Mouse (Mus musculus) lung, embryonic 16.5 days (tissue): Measurements from ENCODE around the gene Prkci. TPM values are rescaled to one million over a fixed set of nuclear protein-coding genes. Genes with fewer than 3 reads are reported as not detected.
A peak's percentile ranks its signal among the peaks of the same experiment; 100 is the strongest.

Source experiments
- ATAC-seq: fragments of 200-750 bp; cut with Nextera tagmentation; 2 replicates; pipeline ENCODE4 v1.8.0; 2017; ENCODE audit warnings: low read depth, mild to moderate bottlenecking, moderate library complexity
- H3K27ac ChIP-seq: fragments of 300-500 bp; sonication (generic); 2 replicates; pipeline ENCODE4 v1.5.1; 2014; ENCODE audit warnings: mild to moderate bottlenecking, control low read depth, low read length
- H3K27me3 ChIP-seq: fragments of 300-500 bp; sonication (generic); 2 replicates; pipeline ENCODE4 v1.6.1; 2014; ENCODE audit warnings: low read depth, low read length, mixed read lengths; ENCODE audit not compliant: control insufficient read depth, insufficient read depth
- H3K36me3 ChIP-seq: fragments of 300-500 bp; sonication (generic); 2 replicates; pipeline ENCODE4 v1.6.1; 2014; ENCODE audit warnings: low read length; ENCODE audit not compliant: control insufficient read depth, insufficient read depth
- H3K4me1 ChIP-seq: fragments of 300-500 bp; sonication (generic); replicated peaks from 2 replicates; pipeline ENCODE4 v1.6.1; 2014; ENCODE audit warnings: low read length, mixed read lengths; ENCODE audit not compliant: control insufficient read depth, insufficient read depth
- H3K4me2 ChIP-seq: fragments of 300-500 bp; sonication (generic); 2 replicates; pipeline ENCODE4 v1.6.1; 2014; ENCODE audit warnings: low read depth, low read length, control low read depth
- H3K4me3 ChIP-seq: fragments of 300-500 bp; sonication (generic); 2 replicates; pipeline ENCODE4 v1.5.1; 2014; ENCODE audit warnings: mild to moderate bottlenecking, low read length, control low read depth
- H3K9ac ChIP-seq: fragments of 300-500 bp; sonication (generic); 2 replicates; pipeline ENCODE4 v1.6.1; 2014; ENCODE audit warnings: low read length, control low read depth
- H3K9me3 ChIP-seq: fragments of 300-500 bp; sonication (generic); 2 replicates; pipeline ENCODE4 v1.6.1; 2016; ENCODE audit warnings: low read length; ENCODE audit not compliant: control insufficient read depth
- WGBS: fragments of 180-500 bp; shearing (Covaris S2); extraction: QIAGEN DNeasy Blood & Tissue Kit; methylation state at CpG from one replicate; pipeline ENCODE4 v1.1.7; 2014; 5-methylcytosine and 5-hydroxymethylcytosine counted together
- polyA plus RNA-seq: library from polyadenylated mRNA; unstranded; fragments of >200 nt; fragmentation: Nextera tagmentation; extraction: Ambion mirVana; gene quantifications from 2 replicates; pipeline ENCODE4 v1.2.1, GENCODE M21; 2015

Gene Prkci
- polyA plus RNA-seq, 1 experiment from 2014 or later = 53.2 TPM

DNA sequence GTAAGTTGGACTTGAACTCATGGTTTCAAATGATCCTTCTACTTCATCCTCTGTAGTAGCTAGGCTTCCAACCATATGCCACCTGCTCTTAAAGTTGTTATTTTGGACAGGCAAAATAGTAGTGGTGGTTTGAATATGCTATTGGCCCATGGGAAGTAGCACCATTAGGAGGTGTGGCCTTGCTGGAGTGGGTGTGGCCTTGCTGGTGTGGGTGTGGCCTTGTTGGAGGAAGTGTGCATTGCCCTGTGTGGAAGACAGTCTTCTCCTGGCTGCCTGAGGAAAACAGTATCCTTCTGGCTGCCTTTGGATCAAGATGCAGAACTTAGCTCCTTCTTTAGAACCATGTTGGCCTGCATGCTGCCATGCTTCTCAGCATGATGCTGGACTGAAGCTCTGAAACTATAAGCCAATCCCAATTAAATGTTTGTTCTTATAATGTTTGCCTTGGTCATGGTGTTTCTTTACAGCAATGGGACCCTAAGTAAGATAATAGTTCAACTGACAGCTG is 2.4 kb upstream of the Prkci start:
- no peak overlapping the region for H3K9ac ChIP-seq

DNA sequence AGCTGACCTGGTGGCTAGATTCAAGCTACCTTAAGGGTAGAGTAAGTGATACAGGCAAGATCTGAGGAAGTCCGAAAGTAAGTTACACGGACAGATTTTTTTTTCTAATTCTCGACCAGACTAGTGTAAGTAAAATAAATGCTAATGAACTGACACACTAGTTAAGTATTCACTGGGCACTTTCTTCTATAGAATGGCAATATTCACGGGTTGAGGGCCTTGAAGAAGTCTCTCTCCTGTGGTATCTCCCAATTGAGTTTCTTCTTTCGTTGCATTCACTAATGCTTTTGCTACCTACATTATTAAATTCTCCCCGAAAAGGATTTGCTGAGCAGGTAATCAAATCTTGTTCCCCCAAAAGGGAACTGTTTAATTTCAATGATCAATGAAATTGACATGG is 688 bp upstream of the Prkci start:
- Histone ChIP-seq H3K4me1 (peaks cover 20% of the 10 kb centered on the region), H3K4me2 (peak overlapping the region; percentile 52), H3K36me3 (no peaks in the 10 kb centered on the region), H3K27me3 (no peaks in the 10 kb centered on the region), H3K9ac (peak overlapping the region; percentile 61), H3K9me3 (no peaks in the 10 kb centered on the region; the same call in 1 of the 2 replicates), H3K27ac (no peak overlapping the region), H3K4me3 (peak overlapping the region; percentile 94)
- WGBS = 17% methylated on average over 6 of the region's 6 CpGs
- no peak for ATAC-seq

More for the DNA sequence above, 2.4 kb upstream of the Prkci start:
- no peaks in the 10 kb centered on the region for H3K27me3 ChIP-seq
- no peak overlapping the region for H3K27ac ChIP-seq
- no peak for ATAC-seq
- no peaks in the 10 kb centered on the region; the same call in 1 of the 2 replicates for H3K9me3 ChIP-seq
- H3K4me3 ChIP-seq = no peak overlapping the region
- H3K4me1 ChIP-seq = peaks cover 13% of the 10 kb centered on the region
- no peaks in the 10 kb centered on the region for H3K36me3 ChIP-seq
- H3K4me2 ChIP-seq = no peak overlapping the region

DNA sequence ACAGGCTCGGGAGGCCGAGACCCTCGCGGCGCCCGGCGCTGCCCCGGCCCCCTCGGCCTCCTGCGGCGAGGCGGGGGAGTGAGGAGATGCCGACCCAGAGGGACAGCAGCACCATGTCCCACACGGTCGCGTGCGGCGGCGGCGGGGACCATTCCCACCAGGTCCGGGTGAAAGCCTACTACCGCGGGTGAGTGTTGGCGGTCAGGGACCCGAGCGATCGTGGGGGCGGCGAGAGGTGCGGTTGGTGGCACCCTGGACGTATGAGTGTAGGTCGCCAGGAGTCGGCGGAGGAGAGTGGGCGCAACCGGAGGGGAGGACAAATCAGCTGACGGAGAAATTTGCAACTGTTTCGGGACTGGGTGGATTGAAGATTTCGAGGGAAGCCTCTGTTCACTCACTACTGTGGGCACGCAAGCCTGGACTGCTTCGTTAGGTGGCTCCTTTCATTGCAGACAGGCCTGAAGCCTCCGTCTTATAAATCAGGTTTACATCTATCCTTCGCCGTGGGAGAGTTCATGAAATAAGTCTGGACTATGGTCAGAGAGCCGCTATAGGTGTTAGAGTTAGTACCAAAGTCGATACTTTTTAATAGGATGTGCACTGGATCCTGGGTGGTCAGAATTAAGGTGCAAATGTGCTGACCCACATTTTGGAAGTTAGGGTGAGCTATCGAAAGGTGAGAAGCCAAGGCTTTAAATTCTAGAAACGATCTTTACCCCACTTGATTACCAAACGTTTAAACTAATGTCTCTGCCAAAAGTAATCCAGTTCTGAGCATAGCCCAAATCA is 546 bp downstream of the Prkci start:
- peak overlapping the region; percentile 97 for H3K9ac ChIP-seq
- peaks cover 24% of the 10 kb centered on the region for H3K4me1 ChIP-seq
- under 1% methylated on average over 44 of the region's 49 CpGs for WGBS
- no peaks in the 10 kb centered on the region for H3K27me3 ChIP-seq
- H3K9me3 ChIP-seq = no peaks in the 10 kb centered on the region; the same call in 1 of the 2 replicates
- H3K4me2 ChIP-seq = peak overlapping the region; percentile 63
- peak overlapping the region; percentile 83 for H3K27ac ChIP-seq
- no peaks in the 10 kb centered on the region for H3K36me3 ChIP-seq
- H3K4me3 ChIP-seq = peak overlapping the region; percentile 94
- peak; percentile 24 for ATAC-seq

DNA sequence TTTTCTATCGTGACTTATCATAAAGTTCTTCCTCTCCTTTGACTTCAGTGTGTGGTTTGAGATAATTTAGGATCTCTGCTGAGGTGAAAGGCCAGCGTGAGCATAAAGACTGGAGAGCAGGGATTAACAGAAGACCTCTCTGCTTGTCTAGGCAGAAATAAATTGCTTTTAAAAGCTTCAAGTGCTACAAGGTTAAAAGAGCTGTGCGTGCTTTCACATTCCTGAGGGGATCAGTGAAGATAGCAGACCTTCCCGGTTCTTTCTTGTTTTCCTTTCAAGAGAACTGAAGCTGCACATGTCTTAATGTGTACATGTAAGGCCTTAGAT is 1.1 kb downstream of the Prkci start:
- Histone ChIP-seq H3K9me3 (no peaks in the 10 kb centered on the region; the same call in 1 of the 2 replicates), H3K4me1 (peaks cover 26% of the 10 kb centered on the region), H3K4me2 (peak overlapping the region; percentile 63), H3K4me3 (peak overlapping the region; percentile 94), H3K9ac (peak overlapping the region; percentile 97), H3K27ac (peak overlapping the region; percentile 83; the same call in 1 of the 2 replicates), H3K36me3 (no peaks in the 10 kb centered on the region), H3K27me3 (no peaks in the 10 kb centered on the region)
- ATAC-seq = no peak
- 2% methylated on average over 4 of the region's 4 CpGs for WGBS

DNA sequence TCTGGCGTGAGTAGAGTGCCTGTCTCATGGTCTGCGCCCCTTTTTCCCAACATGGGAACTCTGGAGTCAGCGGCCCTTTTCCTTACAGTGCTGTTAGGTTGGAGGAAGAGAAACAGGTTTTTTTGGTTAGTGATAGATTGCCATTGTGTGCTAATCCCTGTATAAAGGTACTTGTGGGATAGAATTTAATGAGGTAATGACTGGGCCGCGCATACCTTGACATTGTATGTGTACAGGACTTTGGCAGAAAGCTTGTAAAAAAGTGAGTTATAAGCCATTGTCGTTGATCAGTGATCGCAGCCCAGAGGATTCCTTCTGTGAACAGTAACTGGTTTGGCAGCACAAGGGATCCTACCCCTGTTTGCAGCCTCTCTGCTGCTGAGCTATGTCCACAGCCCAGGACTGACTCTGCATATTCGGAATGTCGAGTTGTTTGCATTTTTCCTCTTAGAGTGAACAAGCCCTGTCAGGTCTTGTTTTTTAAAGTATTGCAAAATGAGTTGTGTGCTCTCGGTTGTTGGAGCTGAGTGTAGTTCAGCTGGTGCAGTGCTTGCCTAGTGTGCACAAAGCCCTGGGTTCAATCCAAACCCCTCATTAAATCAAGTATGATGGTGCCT is 4.0 kb downstream of the Prkci start:
- H3K36me3 ChIP-seq = no peaks in the 10 kb centered on the region
- H3K27me3 ChIP-seq = no peaks in the 10 kb centered on the region
- 44% methylated on average over 10 of the region's 10 CpGs for WGBS
- peak; percentile 61 for ATAC-seq
- H3K4me3 ChIP-seq = no peak overlapping the region
- H3K9ac ChIP-seq = peak overlapping the region; percentile 44; the same call in 1 of the 2 replicates
- H3K4me2 ChIP-seq = peak overlapping the region; percentile 42
- H3K27ac ChIP-seq = peak overlapping the region; percentile 97
- no peaks in the 10 kb centered on the region for H3K9me3 ChIP-seq
- peaks cover 30% of the 10 kb centered on the region for H3K4me1 ChIP-seq

DNA sequence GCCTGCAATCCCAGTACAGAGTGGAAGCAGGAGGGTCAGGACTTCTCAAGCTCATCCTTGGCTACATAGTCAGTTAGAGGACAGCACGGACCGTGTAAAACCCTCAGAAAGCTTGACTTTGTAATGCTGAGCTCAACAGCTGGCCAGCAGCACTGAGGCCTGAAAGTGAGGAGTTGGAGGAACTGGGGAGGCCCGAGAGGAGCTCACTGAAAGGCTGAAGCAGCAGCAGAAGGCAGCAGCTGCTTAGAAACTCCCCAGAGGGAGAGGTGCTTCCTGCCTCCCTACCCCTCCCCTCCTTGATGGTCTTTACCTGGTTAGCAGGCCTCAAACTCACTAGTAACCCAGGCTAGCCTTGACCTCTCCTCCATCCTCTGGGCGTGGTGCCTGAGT is 4.5 kb downstream of the Prkci start:
- ATAC-seq = no peak
- peaks cover 27% of the 10 kb centered on the region for H3K4me1 ChIP-seq
- H3K9ac ChIP-seq = peak overlapping the region; percentile 44

DNA sequence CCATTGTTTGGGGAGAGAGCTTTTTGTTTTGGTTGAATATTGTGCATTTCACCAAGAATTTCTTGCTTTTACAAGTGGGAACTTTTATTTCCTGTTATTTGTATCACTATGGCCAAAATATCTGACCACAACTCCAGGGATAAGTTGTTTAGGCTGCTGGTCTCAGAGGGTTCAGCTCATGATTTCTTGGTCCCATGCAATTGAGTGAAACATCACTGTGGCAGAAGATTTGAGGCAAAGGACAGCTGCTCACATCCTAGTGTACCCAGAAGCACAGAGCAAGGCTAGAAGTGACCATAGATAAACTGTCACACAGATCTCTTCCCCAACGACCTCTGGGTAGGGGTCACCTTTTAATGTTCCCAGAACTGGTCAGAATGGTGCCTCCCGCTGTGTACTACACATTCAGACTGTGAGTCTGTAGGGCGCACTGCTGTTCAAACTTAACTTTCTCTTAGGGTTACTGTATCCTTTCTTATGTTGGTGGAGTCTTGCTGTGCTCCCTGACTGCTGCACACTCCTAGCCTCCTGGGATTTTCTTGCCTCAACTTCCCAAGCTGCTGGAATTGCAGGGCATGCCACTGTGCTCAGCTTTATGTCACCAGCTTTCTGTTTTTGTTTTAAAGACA is 5.6 kb downstream of the Prkci start:
- ATAC-seq = no peak
- no peaks in the 10 kb centered on the region for H3K9me3 ChIP-seq
- no peaks in the 10 kb centered on the region for H3K27me3 ChIP-seq
- H3K4me2 ChIP-seq = no peak overlapping the region
- no peak overlapping the region for H3K4me3 ChIP-seq
- 49% methylated on average over 3 of the region's 3 CpGs for WGBS
- H3K36me3 ChIP-seq = no peaks in the 10 kb centered on the region
- peaks cover 27% of the 10 kb centered on the region for H3K4me1 ChIP-seq
- no peak overlapping the region for H3K9ac ChIP-seq
- peak overlapping the region; percentile 18; the same call in 1 of the 2 replicates for H3K27ac ChIP-seq

More for the DNA sequence above, 4.5 kb downstream of the Prkci start:
- no peaks in the 10 kb centered on the region for H3K36me3 ChIP-seq
- H3K4me3 ChIP-seq = no peak overlapping the region
- peak overlapping the region; percentile 97 for H3K27ac ChIP-seq
- no peaks in the 10 kb centered on the region for H3K27me3 ChIP-seq
- H3K4me2 ChIP-seq = peak overlapping the region; percentile 33
- no peaks in the 10 kb centered on the region for H3K9me3 ChIP-seq
- 24% methylated on average over 4 of the region's 4 CpGs for WGBS

DNA sequence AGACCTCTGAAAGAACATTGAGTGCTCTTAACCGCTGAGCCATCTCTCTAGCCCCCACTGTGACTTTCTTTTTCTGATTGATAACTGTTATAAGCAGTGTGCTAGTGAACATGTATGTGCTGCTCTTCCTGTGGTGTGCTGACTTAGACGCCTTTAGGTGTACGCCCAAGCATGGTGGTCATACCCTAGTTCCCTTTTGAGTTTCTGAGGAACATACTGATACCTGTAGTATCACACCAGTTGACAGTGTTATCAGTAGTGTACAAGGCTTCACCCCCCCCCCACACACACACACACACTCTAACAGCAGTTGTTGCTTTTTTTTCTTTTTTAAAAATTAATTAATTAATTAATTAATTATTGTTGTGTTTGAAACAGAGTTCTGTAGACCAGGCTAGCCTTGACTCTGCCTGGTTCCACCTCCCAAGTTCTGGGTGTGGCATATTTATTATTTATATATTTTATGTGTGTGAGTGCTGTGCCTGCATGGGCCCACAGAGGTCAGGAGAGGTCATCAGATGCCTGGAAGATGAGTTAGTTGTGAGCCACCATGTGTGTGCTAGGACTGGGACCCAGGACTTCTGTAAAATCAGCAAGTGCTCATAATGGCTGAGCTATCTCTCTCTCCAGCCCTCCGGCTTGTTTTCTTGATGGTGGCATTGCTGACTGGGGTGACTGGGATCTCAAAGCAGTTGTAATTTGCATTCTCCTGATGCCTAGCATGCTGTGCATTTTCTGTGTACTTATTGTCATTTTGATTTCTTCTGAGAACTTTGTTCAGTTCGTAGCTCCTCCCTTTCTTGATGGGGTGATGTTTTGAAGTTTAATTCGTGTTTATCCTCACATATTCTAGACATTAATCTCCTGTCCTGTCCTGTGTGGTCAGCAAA is 9.0 kb downstream of the Prkci start:
- H3K4me1 ChIP-seq = peaks cover 16% of the 10 kb centered on the region
- no peaks in the 10 kb centered on the region for H3K9me3 ChIP-seq
- 74% methylated on average over 6 of the region's 6 CpGs for WGBS
- H3K4me2 ChIP-seq = no peak overlapping the region
- H3K9ac ChIP-seq = no peak overlapping the region
- no peaks in the 10 kb centered on the region for H3K36me3 ChIP-seq
- no peaks in the 10 kb centered on the region for H3K27me3 ChIP-seq
- H3K27ac ChIP-seq = no peak overlapping the region
- ATAC-seq = no peak
- no peak overlapping the region for H3K4me3 ChIP-seq
